Mouse (Mus musculus): ENCODE data around the gene Bcas3. TPM values are rescaled to one million over a fixed set of nuclear protein-coding genes. Genes with fewer than 3 reads are reported as not detected.

Gene Bcas3
- total RNA-seq, 2 experiments from 2014 or later = 36.4 to 52.8 TPM

GRCm38 (mm10) chr11:85792534-85793215 lies 439.7 kb downstream of the Bcas3 start:
- no peak for DNase-seq

- no peak for DNase-seq
These were observed 446.5 kb downstream of the Bcas3 start for GRCm38 (mm10) chr11:85799456-85799855.

GRCm38 (mm10) chr11:85799856-85800255 lies 446.9 kb downstream of the Bcas3 start:
- no peak for DNase-seq

GRCm38 (mm10) chr11:85800380-85800779 lies 447.4 kb downstream of the Bcas3 start:
- no peak for DNase-seq

GRCm38 (mm10) chr11:85804048-85804447 lies 451.1 kb downstream of the Bcas3 start:
- no peak for DNase-seq

- DNase-seq = no peak
These were observed 452.8 kb downstream of the Bcas3 start for GRCm38 (mm10) chr11:85805779-85806178.

- DNase-seq = no peak
These were observed 454.4 kb downstream of the Bcas3 start for GRCm38 (mm10) chr11:85807353-85807752.

GRCm38 (mm10) chr11:85811229-85811628 lies 458.3 kb downstream of the Bcas3 start:
- DNase-seq = no peak

- DNase-seq = no peak
These were observed 458.7 kb downstream of the Bcas3 start for GRCm38 (mm10) chr11:85811676-85812075.

- no peak for DNase-seq
These were observed 459.4 kb downstream of the Bcas3 start for GRCm38 (mm10) chr11:85812201-85812966.

- no peak for DNase-seq
These were observed 461.7 kb downstream of the Bcas3 start for GRCm38 (mm10) chr11:85814678-85815077.

GRCm38 (mm10) chr11:85816471-85816870 lies 463.5 kb downstream of the Bcas3 start:
- no peak for DNase-seq

GRCm38 (mm10) chr11:85818401-85818800 lies 465.4 kb downstream of the Bcas3 start:
- DNase-seq = peak in 1 of 2 experiments; percentile 55

- DNase-seq = no peak
These were observed 468.0 kb downstream of the Bcas3 start for GRCm38 (mm10) chr11:85820959-85821358.

- DNase-seq = no peak
These were observed 468.7 kb downstream of the Bcas3 start for GRCm38 (mm10) chr11:85821659-85822058.

GRCm38 (mm10) chr11:85823181-85823580 lies 470.2 kb downstream of the Bcas3 start:
- DNase-seq = peak; percentile 89 to 92

GRCm38 (mm10) chr11:85823794-85824193 lies 470.8 kb downstream of the Bcas3 start:
- DNase-seq = no peak

GRCm38 (mm10) chr11:85825031-85825430 lies 472.1 kb downstream of the Bcas3 start:
- DNase-seq = no peak

- DNase-seq = no peak
These were observed 472.9 kb downstream of the Bcas3 start for GRCm38 (mm10) chr11:85825823-85826222.

GRCm38 (mm10) chr11:85827342-85827741 lies 474.4 kb downstream of the Bcas3 start:
- DNase-seq = peak in 1 of 2 experiments; percentile 53

- no peak for DNase-seq
These were observed 475.9 kb downstream of the Bcas3 start for GRCm38 (mm10) chr11:85828691-85829519.
